Mouse (Mus musculus) lung, postnatal 0 days (tissue): ENCODE results near the gene Evx2. TPM values are rescaled to one million over a fixed set of nuclear protein-coding genes. Genes with fewer than 3 reads are reported as not detected.

Source experiments
- ATAC-seq: fragments of 200-750 bp; cut with Nextera tagmentation; 2 replicates; pipeline ENCODE4 v1.8.0; 2017; ENCODE audit warnings: moderate library complexity
- DNase-seq: peaks from one replicate; pipeline ENCODE4 v3.0.0-alpha.2; 2016; ENCODE audit warnings: low spot score
- H3K27ac ChIP-seq: fragments of 300-500 bp; sonication (generic); 2 replicates; pipeline ENCODE4 v1.5.1; 2014; ENCODE audit warnings: antibody characterized with exemption, mild to moderate bottlenecking, low read length, mixed read lengths
- H3K27me3 ChIP-seq: fragments of 300-500 bp; sonication (generic); replicated peaks from 2 replicates; pipeline ENCODE4 v1.6.1; 2014; ENCODE audit warnings: low read length, mixed read lengths; ENCODE audit not compliant: insufficient read depth
- H3K36me3 ChIP-seq: fragments of 300-500 bp; sonication (generic); 2 replicates; pipeline ENCODE4 v1.6.1; 2014; ENCODE audit warnings: low read length, mixed read lengths; ENCODE audit not compliant: insufficient read depth
- H3K4me1 ChIP-seq: fragments of 300-500 bp; sonication (generic); 2 replicates; pipeline ENCODE4 v1.6.1; 2014; ENCODE audit warnings: antibody characterized with exemption, low read depth, low read length, mixed read lengths; ENCODE audit not compliant: insufficient read depth
- H3K4me2 ChIP-seq: fragments of 300-500 bp; sonication (generic); replicated peaks from 2 replicates; pipeline ENCODE4 v1.6.1; 2014; ENCODE audit warnings: low read depth, mild to moderate bottlenecking, low read length, moderate library complexity, mixed read lengths
- H3K4me3 ChIP-seq: fragments of 300-500 bp; sonication (generic); 2 replicates; pipeline ENCODE4 v1.5.1; 2014; ENCODE audit warnings: low read depth, low read length
- H3K9ac ChIP-seq: fragments of 300-500 bp; sonication (generic); replicated peaks from 2 replicates; pipeline ENCODE4 v1.6.1; 2014; ENCODE audit warnings: low read depth, mild to moderate bottlenecking
- H3K9me3 ChIP-seq: fragments of 300-500 bp; sonication (generic); 2 replicates; pipeline ENCODE4 v1.6.1; 2016; ENCODE audit warnings: low read length, mixed read lengths
- CTCF ChIP-seq: IDR thresholded peaks from 2 replicates; pipeline ENCODE4 v1.5.1; 2016; ENCODE audit warnings: antibody characterized with exemption, mild to moderate bottlenecking
- EP300 ChIP-seq: IDR thresholded peaks from 2 replicates; pipeline ENCODE4 v1.6.1; 2016; ENCODE audit warnings: antibody characterized with exemption, mild to moderate bottlenecking, control low read depth
- WGBS: fragments of 180-500 bp; shearing (Covaris S2); extraction: QIAGEN DNeasy Blood & Tissue Kit; methylation state at CpG from one replicate; pipeline ENCODE4 v1.1.7; 2014; 5-methylcytosine and 5-hydroxymethylcytosine counted together
- polyA plus RNA-seq: library from polyadenylated mRNA; unstranded; fragments of >200 nt; fragmentation: Nextera tagmentation; extraction: Ambion mirVana; gene quantifications from 2 replicates; pipeline ENCODE4 v1.2.1, GENCODE M21; 2015

Gene Evx2
- polyA plus RNA-seq, 1 experiment from 2014 or later: not detected

- Histone ChIP-seq H3K36me3 (no peaks in the 10 kb centered on the region), H3K27ac (no peak overlapping the region), H3K4me1 (peaks cover 5% of the 10 kb centered on the region; the same call in 1 of the 2 replicates), H3K27me3 (peaks cover 91% of the 10 kb centered on the region), H3K9me3 (no peaks in the 10 kb centered on the region), H3K4me2 (no peak overlapping the region), H3K9ac (no peak overlapping the region), H3K4me3 (no peak overlapping the region)
- ATAC-seq (no peak), DNase-seq (no peak)
- WGBS: 2% methylated on average over 18 of the region's 18 CpGs
- TF ChIP-seq EP300: no peak
- no peak for TF ChIP-seq CTCF
Observed at GRCm38 (mm10) chr2:74683471-74683951, 24.2 kb upstream of the Evx2 start.

- Histone ChIP-seq H3K27me3 (peaks cover 90% of the 10 kb centered on the region), H3K9ac (no peak overlapping the region)
- DNase-seq: no peak
Observed at GRCm38 (mm10) chr2:74682796-74683195, 23.4 kb upstream of the Evx2 start.

GRCm38 (mm10) chr2:74681594-74682531 is 22.5 kb upstream of the Evx2 start:
- H3K4me3 ChIP-seq: peak overlapping the region; percentile 28; the same call in 1 of the 2 replicates
- DNase-seq (no peak), ATAC-seq (peak; percentile 21; the same call in 1 of the 2 replicates)
- H3K9ac ChIP-seq: no peak overlapping the region
- H3K27me3 ChIP-seq: peaks cover 88% of the 10 kb centered on the region
- H3K4me2 ChIP-seq: peak overlapping the region; percentile 48
- 4% methylated on average over 55 of the region's 78 CpGs for WGBS
- no peaks in the 10 kb centered on the region for H3K36me3 ChIP-seq
- no peak for TF ChIP-seq EP300
- peaks cover 5% of the 10 kb centered on the region; the same call in 1 of the 2 replicates for H3K4me1 ChIP-seq
- no peak overlapping the region for H3K27ac ChIP-seq
- H3K9me3 ChIP-seq: no peaks in the 10 kb centered on the region

More at GRCm38 (mm10) chr2:74682796-74683195, 23.4 kb upstream of the Evx2 start:
- Histone ChIP-seq H3K4me3 (peak overlapping the region; percentile 28), H3K4me1 (peaks cover 5% of the 10 kb centered on the region; the same call in 1 of the 2 replicates), H3K27ac (no peak overlapping the region), H3K9me3 (no peaks in the 10 kb centered on the region), H3K36me3 (no peaks in the 10 kb centered on the region), H3K4me2 (peak overlapping the region; percentile 48)
- no peak for ATAC-seq
- TF ChIP-seq EP300: no peak
- no peak for TF ChIP-seq CTCF
- under 1% methylated on average over 34 of the region's 51 CpGs for whole genome bisulfite sequencing

GRCm38 (mm10) chr2:74680561-74681398 is 21.4 kb upstream of the Evx2 start:
- Histone ChIP-seq H3K36me3 (no peaks in the 10 kb centered on the region), H3K9ac (no peak overlapping the region), H3K4me1 (peaks cover 5% of the 10 kb centered on the region; the same call in 1 of the 2 replicates), H3K27me3 (peaks cover 92% of the 10 kb centered on the region), H3K4me2 (no peak overlapping the region), H3K4me3 (no peak overlapping the region), H3K9me3 (no peaks in the 10 kb centered on the region), H3K27ac (no peak overlapping the region)
- 3% methylated on average over 21 of the region's 21 CpGs for WGBS
- no peak for TF ChIP-seq CTCF
- no peak for TF ChIP-seq EP300
- DNase-seq (no peak), ATAC-seq (no peak)

- no peak overlapping the region for H3K4me2 ChIP-seq
- WGBS: 1% methylated on average over 23 of the region's 23 CpGs
- H3K4me1 ChIP-seq: peaks cover 5% of the 10 kb centered on the region; the same call in 1 of the 2 replicates
- H3K27me3 ChIP-seq: peaks cover 92% of the 10 kb centered on the region
- no peaks in the 10 kb centered on the region for H3K36me3 ChIP-seq
- ATAC-seq (no peak), DNase-seq (no peak)
- no peak overlapping the region for H3K9ac ChIP-seq
- H3K27ac ChIP-seq: no peak overlapping the region
- no peaks in the 10 kb centered on the region for H3K9me3 ChIP-seq
- TF ChIP-seq EP300: no peak
- TF ChIP-seq CTCF: no peak
- H3K4me3 ChIP-seq: 0 out of 2 replicates have a peak overlapping the region, but pooled peaks have one; percentile 3
Observed at GRCm38 (mm10) chr2:74679980-74680379, 20.6 kb upstream of the Evx2 start.
